Mouse (Mus musculus) adrenal gland, adult 8-10 months (tissue): Measurements from ENCODE around the gene Gvin1. TPM values are rescaled to one million over a fixed set of nuclear protein-coding genes. Genes with fewer than 3 reads are reported as not detected.
"Not testable (repeated sequence)": the region's sequence is repeated elsewhere in the genome, so short reads cannot be mapped to it uniquely, and the experiment has no call there.

Source experiments
- DNase-seq: peaks from one replicate; pipeline ENCODE4 v3.0.0; 2022
- total RNA-seq, 4 experiments: library from RNA; stranded (reverse); gene quantifications; 2 replicates each; pipeline ENCODE4 v1.2.4; 2022

Gene Gvin1
- total RNA-seq = 1 to 10 TPM; 3.5 to 8.8 (median 5.4) TPM

GRCm38 (mm10) chr7:106215177-106215576 is at the start of gene Gvin1:
TSS of gene Gvin1 (minus strand) at chr7:106215326.
- DNase-seq = not testable (repeated sequence)

DNA sequence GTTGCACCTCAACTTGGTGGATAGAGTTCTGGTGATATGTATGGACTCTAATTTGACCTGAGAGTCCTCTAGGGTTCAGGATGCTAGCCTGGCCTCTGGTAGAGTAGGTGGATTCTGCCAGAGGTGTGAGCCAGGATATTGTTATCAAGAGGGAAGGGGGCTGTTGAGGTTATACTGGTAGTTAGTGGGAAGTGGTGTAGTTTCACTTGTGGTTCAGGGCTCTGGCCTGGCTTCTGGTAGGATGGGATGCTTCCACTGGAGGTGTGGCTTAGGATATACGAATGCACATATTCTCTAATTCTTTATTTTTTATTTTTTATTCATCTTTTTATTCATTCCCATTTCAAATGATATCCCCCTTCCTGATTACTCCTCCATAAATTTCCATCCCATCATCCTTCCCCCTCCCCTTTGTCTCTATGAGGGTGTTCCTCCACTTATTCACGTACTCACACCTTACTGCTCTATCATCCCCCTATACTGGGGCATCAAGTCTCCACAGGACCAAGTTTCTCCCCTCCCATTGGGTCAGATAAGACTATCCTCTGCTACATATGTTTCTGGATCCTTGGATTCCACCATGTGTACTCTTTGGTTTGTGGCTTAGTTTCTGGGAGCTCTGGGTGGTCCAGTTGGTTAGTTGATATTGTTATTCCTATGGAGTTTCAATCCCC is 36.9 kb upstream of the Gvin1 start:
- DNase-seq = no peak

DNA sequence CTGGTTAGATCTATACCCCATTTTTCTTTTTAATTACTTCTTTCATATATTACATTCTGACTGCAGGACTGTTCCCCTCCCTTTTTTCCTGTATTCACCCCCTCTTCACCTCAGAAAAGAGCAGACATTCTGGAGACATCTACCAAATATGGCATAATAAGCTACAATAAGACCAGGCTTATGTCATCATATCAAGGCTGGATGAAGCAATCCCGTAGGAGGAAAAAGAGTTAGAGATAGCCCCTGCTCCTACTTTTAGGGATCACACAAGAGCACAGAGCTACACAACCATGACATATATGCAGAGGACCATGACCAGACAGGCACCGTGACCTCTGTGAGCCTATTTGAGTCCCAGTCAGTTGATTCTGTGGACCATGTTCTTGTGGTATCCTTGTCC is 33.8 kb upstream of the Gvin1 start:
- DNase-seq = no peak

- DNase-seq = no peak
Measured at GRCm38 (mm10) chr7:106248245-106248644, 33.1 kb upstream of the Gvin1 start.

- DNase-seq = no peak
Measured at GRCm38 (mm10) chr7:106245601-106246000, 30.5 kb upstream of the Gvin1 start.

- not testable (repeated sequence) for DNase-seq
Measured at GRCm38 (mm10) chr7:106240484-106241275, 25.6 kb upstream of the Gvin1 start.

- no peak for DNase-seq
Measured at GRCm38 (mm10) chr7:106237192-106237465, 22.0 kb upstream of the Gvin1 start.

DNA sequence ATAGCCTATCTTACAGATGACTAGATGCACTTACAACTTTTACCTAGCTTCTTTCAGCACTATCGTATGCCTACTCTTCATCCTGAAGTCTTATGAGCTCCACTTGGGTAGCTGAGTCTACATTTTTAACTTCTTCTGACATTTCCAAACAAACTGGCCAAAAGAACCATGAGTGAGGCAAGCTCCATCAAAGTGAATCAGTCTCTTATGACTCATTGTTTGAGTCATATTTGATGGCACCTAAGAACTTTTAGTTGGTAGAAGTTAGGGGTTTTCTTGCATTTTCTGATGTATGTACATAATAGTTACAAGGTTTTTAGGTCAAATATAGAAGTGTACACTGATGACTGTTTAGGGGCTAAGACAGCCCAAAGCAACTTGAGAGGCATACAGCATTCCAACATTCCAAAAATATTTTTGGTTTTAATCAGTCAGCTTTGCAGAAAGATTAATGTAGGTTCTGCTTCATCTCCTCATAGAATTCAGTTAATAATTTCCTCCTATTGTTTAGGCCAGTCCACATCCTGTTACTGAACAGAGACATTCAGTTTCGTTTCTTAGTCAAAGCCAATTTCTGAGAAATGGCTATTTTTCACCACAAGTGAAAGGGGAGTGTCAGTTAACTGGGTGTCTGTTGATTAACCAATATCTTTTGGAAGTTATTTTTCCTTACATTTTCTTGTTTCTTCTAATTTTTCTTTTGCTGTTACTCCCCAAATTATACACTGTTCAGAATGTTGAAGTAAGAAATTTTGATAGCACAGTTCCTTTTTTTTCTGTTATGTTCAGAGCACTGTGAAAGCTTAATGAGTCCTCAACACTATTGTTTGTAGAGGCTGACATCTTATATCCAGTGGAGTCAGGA is 21.4 kb upstream of the Gvin1 start:
- no peak for DNase-seq

GRCm38 (mm10) chr7:106235596-106235995 is 20.5 kb upstream of the Gvin1 start:
- no peak for DNase-seq

DNA sequence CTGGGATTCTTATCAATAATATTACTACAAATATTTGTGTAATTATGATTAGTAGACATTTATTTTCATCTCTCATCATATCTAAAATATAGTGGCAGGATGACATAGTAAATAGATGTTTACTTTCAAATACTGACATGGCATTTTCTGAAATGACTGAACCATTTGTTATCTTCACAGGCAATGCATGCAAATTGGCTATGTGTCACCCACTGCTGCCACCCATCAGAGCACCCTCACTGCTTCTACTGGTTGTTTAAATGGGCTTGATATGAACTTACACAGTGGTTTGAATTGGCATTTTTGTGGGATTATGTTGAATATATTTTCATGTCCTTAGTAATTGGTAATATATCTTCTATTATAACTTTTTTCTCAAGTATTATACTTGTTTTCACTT is 784 bp upstream of the Gvin1 start:
- not testable (repeated sequence) for DNase-seq

GRCm38 (mm10) chr7:106213770-106214169 is 1.4 kb downstream of the Gvin1 start:
- not testable (repeated sequence) for DNase-seq

DNA sequence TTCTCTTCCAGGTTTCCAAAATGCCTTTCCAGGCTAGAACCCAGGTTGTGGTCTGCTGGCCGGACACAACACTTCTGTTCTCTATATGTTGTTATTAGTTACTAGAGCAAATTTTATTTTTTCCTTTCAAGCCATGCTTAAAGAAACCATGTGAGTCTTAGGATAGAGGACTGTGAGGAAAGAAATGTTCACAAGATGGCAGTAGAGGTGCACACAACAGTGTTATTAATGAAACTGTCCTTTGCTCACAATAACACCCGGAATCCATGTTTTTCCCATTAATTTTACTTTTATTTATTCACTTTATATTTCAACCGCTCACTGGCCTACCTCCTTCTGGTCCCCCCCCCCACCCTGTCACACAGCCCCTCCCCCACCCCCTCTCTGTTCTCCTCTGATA is 8.5 kb downstream of the Gvin1 start:
- not testable (repeated sequence) for DNase-seq

- DNase-seq = not testable (repeated sequence)
Measured at GRCm38 (mm10) chr7:106177065-106177464, 38.1 kb downstream of the Gvin1 start.

GRCm38 (mm10) chr7:106145013-106145754 is 69.9 kb downstream of the Gvin1 start:
- DNase-seq = not testable (repeated sequence)

DNA sequence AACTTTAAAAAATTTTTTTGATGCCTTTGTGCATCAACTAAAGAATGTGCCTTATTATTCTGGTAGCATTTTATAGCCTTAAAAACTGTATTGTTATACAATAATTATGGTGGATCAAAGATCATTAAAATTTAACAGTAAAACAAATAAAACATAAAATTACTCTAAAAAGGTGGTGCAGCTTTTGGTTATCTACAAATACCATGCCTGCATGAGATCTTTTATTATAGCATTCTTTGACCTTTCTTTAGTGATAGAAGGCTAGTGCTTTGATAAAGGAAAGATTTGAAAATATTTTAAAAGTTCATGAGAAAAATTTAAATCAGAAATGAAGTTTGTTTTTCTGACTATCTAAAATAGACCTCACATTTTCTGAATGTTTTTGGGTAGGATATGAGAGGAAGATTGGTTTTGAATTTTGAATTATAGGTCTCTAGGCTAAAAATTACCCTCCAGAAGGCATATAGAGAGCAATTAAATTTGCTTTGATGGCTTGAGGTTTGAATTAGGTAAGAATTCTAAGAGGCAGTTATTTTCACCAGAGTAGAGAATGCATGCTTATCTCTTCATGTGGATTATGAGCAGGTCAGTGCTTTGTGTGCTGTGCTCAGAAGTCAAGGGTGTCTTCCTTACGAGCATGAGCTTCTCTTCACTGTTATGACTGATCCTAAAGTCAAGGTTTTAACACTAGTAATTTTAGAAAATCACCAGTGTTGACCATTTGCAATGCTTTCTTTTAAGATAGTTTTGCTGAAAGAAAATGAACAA is 73.8 kb downstream of the Gvin1 start:
- not testable (repeated sequence) for DNase-seq

- not testable (repeated sequence) for DNase-seq
Measured at GRCm38 (mm10) chr7:106117090-106117948, 97.8 kb downstream of the Gvin1 start.
